Mouse (Mus musculus): ENCODE measurements around the gene Sephs2. TPM values are rescaled to one million over a fixed set of nuclear protein-coding genes. Genes with fewer than 3 reads are reported as not detected.

Sephs2 gene
- 31.6 TPM for polyA plus RNA-seq (2017; shearing (Covaris generic))

DNA sequence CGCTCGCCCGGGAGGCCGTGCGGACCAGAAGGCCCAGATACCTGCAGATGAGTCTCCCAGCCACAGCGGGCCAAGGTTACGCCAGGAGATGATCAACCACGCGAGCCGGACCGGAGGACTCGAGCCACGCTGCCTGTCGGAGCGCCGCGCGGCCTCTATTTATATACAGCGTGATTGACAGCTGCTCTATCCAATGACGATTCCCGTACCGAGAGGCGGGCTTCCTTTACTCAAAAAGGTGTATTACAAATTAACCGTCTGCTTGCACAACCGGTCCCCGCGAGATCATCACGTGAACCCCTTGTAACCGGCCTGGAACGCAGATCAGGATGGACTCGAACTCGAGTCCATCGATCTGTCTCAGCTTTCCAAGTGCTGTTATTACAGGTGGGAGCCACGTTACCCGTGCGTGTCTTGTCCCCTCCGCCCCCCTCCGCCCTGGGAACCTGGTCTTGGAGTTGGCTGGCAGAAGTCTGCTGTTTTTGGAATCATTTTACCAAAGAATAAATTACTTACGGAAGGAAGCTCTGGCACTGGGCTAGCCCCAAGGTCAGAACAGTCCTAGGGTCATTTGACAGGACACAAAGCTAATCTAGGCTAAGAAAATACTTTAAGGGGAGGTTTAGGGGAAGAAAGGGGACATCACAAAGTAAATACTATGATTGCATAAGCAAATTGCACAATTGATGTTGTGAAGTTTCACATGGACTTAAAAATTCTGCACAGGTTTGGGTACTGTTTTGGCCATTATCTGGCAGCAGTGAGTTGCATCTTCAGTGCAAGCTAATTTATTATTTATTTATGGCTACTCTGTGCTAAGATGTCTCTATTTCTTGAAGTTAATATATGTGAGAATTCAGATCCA is at the start of gene Sephs2:
TSS of gene Sephs2 (minus strand) at position 131 of the 865 bp plus-strand sequence.

DNA sequence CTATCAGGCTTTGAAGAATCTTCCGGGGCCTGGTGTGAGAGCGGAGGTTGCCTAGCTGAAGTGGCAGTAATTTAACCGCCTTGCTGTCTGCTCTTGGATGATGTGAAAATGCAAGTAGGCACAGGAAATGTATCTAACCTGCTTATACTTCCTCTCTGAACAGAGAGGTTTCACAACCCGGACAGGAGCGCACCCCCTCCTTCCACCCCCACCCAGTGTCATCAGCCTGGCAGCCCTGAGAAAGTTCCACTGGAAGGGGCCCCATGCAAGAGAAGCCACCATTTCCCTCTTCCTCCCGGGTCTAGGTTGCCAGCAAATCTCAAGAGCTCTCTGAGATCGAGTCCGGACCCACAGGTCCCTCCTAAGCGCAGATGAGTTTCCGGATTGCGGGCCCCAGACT is 22.2 kb upstream of the Sephs2 start, which contains the start of gene Itgal:
TSS of gene Itgal (plus strand) at position 163 of the 400 bp plus-strand sequence.

GRCm38 (mm10) chr7:127260309-127261111 is 13.3 kb downstream of the Sephs2 start, which contains the start of gene Dctpp1:
Gene Dctpp1, minus strand, starts transcription at chr7:127260709.

DNA sequence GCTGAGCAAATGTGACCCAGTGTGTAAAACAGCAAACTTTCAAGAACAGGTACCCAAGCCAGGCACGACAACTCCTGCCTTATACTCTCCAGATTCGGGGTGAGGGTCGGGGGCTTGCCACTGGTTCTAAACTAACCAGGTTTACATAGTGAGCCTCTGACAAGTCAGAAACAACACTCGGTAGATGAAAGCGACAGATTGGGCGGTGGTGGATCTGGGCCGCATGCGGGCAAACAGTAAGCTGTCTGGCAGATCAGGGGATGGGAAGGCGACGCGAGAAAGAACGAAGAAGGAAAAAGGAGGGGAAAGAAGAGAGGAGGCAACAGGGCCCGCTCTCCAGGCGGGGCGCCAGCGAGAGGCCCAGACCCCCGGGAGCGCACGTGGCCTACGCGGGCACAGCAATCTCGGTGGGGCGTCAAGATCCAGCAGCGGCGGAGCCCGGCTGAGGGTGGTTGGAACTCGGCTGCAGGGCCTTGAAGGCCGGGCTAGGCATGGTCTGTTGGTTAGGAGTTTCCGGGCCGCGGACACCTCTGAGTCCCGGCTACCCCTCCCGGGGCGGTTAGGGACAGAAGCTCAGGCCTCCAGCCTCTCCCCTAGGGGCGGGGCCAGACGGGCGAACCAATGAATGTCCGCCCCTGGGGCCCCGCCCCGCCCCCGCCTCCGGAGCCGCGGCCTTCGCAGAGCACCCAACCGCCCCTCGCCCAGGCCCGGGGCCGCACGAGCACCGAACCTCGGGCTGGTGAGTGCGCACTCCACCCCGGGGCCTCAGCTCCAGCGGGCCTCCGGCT is 29.8 kb downstream of the Sephs2 start, which contains the start of gene Zfp771:
TSS of gene Zfp771 (plus strand) at position 405 of the 788 bp plus-strand sequence.

GRCm38 (mm10) chr7:127232622-127233367 is 41.1 kb downstream of the Sephs2 start, which contains the start of the genes Zfp553 and Sept1:
Gene Zfp553, plus strand, starts transcription at chr7:127233061.
Gene Sept1, minus strand, starts transcription at chr7:127233130.

Other genes starting within 250 kb of the Sephs2 start
- 27.5 TPM for gene Maz, start 247.0 kb downstream of the Sephs2 start, polyA plus RNA-seq (2017; shearing (Covaris generic))
- gene Kif22, start 231.6 kb downstream of the Sephs2 start, polyA plus RNA-seq (2017; shearing (Covaris generic)): 16.5 TPM
- gene Zg16, start 186.7 kb downstream of the Sephs2 start, polyA plus RNA-seq (2017; shearing (Covaris generic)): not detected
- 449 TPM for gene AI467606, start 182.7 kb downstream of the Sephs2 start, polyA plus RNA-seq (2017; shearing (Covaris generic))
- gene Qprt, start 151.8 kb downstream of the Sephs2 start, polyA plus RNA-seq (2017; shearing (Covaris generic)): 19.6 TPM
- 78.6 TPM for gene Spn, start 136.2 kb downstream of the Sephs2 start, polyA plus RNA-seq (2017; shearing (Covaris generic))
- gene Cd2bp2, start 78.0 kb downstream of the Sephs2 start, polyA plus RNA-seq (2017; shearing (Covaris generic)): 89.7 TPM
- 11.7 TPM for gene Tbc1d10b, start 65.6 kb downstream of the Sephs2 start, polyA plus RNA-seq (2017; shearing (Covaris generic))
- 18.9 TPM for gene Mylpf, start 65.2 kb downstream of the Sephs2 start, polyA plus RNA-seq (2017; shearing (Covaris generic))
- gene Zfp553, start 41.0 kb downstream of the Sephs2 start, polyA plus RNA-seq (2017; shearing (Covaris generic)): 26.7 TPM
- 480 TPM for gene Sept1, start 40.9 kb downstream of the Sephs2 start, polyA plus RNA-seq (2017; shearing (Covaris generic))
- 1.8 TPM for gene Zfp771, start 29.8 kb downstream of the Sephs2 start, polyA plus RNA-seq (2017; shearing (Covaris generic))
- gene Dctpp1, start 13.3 kb downstream of the Sephs2 start, polyA plus RNA-seq (2017; shearing (Covaris generic)): 36.1 TPM
- gene Itgal, start 22.2 kb upstream of the Sephs2 start, polyA plus RNA-seq (2017; shearing (Covaris generic)): 462 TPM
- 0.49 TPM for gene Zfp768, start 71.5 kb upstream of the Sephs2 start, polyA plus RNA-seq (2017; shearing (Covaris generic))
- gene Zfp747, start 102.0 kb upstream of the Sephs2 start, polyA plus RNA-seq (2017; shearing (Covaris generic)): 20.8 TPM
- gene 9130019O22Rik, start 113.1 kb upstream of the Sephs2 start, polyA plus RNA-seq (2017; shearing (Covaris generic)): 9.6 TPM
- 7.4 TPM for gene E430018J23Rik, start 119.6 kb upstream of the Sephs2 start, polyA plus RNA-seq (2017; shearing (Covaris generic))
- 15.9 TPM for gene Zfp764, start 132.8 kb upstream of the Sephs2 start, polyA plus RNA-seq (2017; shearing (Covaris generic))
- 52.8 TPM for gene Zfp688, start 148.0 kb upstream of the Sephs2 start, polyA plus RNA-seq (2017; shearing (Covaris generic))
- gene Zfp689, start 175.1 kb upstream of the Sephs2 start, polyA plus RNA-seq (2017; shearing (Covaris generic)): 10.1 TPM
- gene Prr14, start 185.6 kb upstream of the Sephs2 start, polyA plus RNA-seq (2017; shearing (Covaris generic)): 156 TPM
- gene Fbrs, start 205.1 kb upstream of the Sephs2 start, polyA plus RNA-seq (2017; shearing (Covaris generic)): 9.0 TPM
- 85.5 TPM for gene Srcap, start 237.9 kb upstream of the Sephs2 start, polyA plus RNA-seq (2017; shearing (Covaris generic))
- 9.0 TPM for gene Gm42715, start 245.5 kb upstream of the Sephs2 start, polyA plus RNA-seq (2017; shearing (Covaris generic))